Mouse (Mus musculus) heart, embryonic 13.5 days (tissue): ENCODE measurements around the gene Ggt6. TPM values are rescaled to one million over a fixed set of nuclear protein-coding genes. Genes with fewer than 3 reads are reported as not detected.
A peak's percentile ranks its signal among the peaks of the same experiment; 100 is the strongest.

Source experiments
- ATAC-seq: fragments of 200-750 bp; cut with Nextera tagmentation; 2 replicates; pipeline ENCODE4 v1.8.0; 2017; ENCODE audit warnings: moderate TSS enrichment; ENCODE audit not compliant: insufficient number of reproducible peaks, low FRiP score, low TSS enrichment; ENCODE audit errors: extremely low read depth
- H3K27ac ChIP-seq: fragments of 300-500 bp; sonication (generic); replicated peaks from 2 replicates; pipeline ENCODE4 v1.5.1; 2015; ENCODE audit warnings: moderate library complexity, mild to moderate bottlenecking, inconsistent platforms
- H3K27me3 ChIP-seq: fragments of 300-500 bp; sonication (generic); replicated peaks from 2 replicates; pipeline ENCODE4 v1.6.1; 2015; ENCODE audit warnings: mild to moderate bottlenecking, inconsistent platforms
- H3K36me3 ChIP-seq: fragments of 300-500 bp; sonication (generic); 2 replicates; pipeline ENCODE4 v1.6.1; 2015; ENCODE audit warnings: mild to moderate bottlenecking, inconsistent platforms
- H3K4me1 ChIP-seq: fragments of 300-500 bp; sonication (generic); 2 replicates; pipeline ENCODE4 v1.6.1; 2015; ENCODE audit warnings: inconsistent platforms
- H3K4me2 ChIP-seq: fragments of 300-500 bp; sonication (generic); 2 replicates; pipeline ENCODE4 v1.6.1; 2015; ENCODE audit warnings: inconsistent platforms, mild to moderate bottlenecking, moderate library complexity
- H3K4me3 ChIP-seq: fragments of 300-500 bp; sonication (generic); 2 replicates; pipeline ENCODE4 v1.5.1; 2015; ENCODE audit warnings: moderate library complexity, mild to moderate bottlenecking, inconsistent platforms
- H3K9ac ChIP-seq: fragments of 300-500 bp; sonication (generic); 2 replicates; pipeline ENCODE4 v1.6.1; 2015; ENCODE audit warnings: inconsistent platforms, mild to moderate bottlenecking, moderate library complexity
- H3K9me3 ChIP-seq: fragments of 300-500 bp; sonication (generic); 2 replicates; pipeline ENCODE4 v1.6.1; 2016; ENCODE audit warnings: inconsistent platforms
- WGBS: fragments of 180-500 bp; shearing (Covaris S2); methylation state at CpG from one replicate; pipeline ENCODE4 v1.1.7; 2015; ENCODE audit warnings: mixed read lengths; 5-methylcytosine and 5-hydroxymethylcytosine counted together
- polyA plus RNA-seq: library from polyadenylated mRNA; unstranded; fragments of >200 nt; fragmentation: Nextera tagmentation; extraction: Ambion mirVana; gene quantifications from 2 replicates; pipeline ENCODE4 v1.2.1, GENCODE M21; 2015

The Ggt6 gene
- not detected in 2 replicates for polyA plus RNA-seq

GRCm38 (mm10) chr11:72434963-72435693, at the start of gene Ggt6:
Ggt6 (plus strand) TSS chr11:72435526.
- no peak within 1 kb of the TSS for H3K4me3 ChIP-seq
- H3K9me3 ChIP-seq, result no peaks in the 10 kb centered on the region
- no peaks in the 10 kb centered on the region for H3K36me3 ChIP-seq
- H3K27me3 ChIP-seq, result 0 out of 2 replicates have a peak, but pooled peaks cover 6% of the 10 kb centered on the region
- 52% methylated on average over 11 of the region's 11 CpGs for WGBS
- H3K27ac ChIP-seq, result no peak within 1 kb of the TSS
- no peak within 1 kb of the TSS for H3K9ac ChIP-seq
- no peak; the same call in 1 of the 2 replicates for ATAC-seq
- no peak within 1 kb of the TSS for H3K4me2 ChIP-seq
- H3K4me1 ChIP-seq, result peaks cover 20% of the 10 kb centered on the region

- WGBS, result 91% methylated on average over 6 of the region's 6 CpGs
- peaks cover 65% of the 10 kb centered on the region for H3K36me3 ChIP-seq
These were observed 47.2 kb upstream of the Ggt6 start for GRCm38 (mm10) chr11:72388113-72388529.

GRCm38 (mm10) chr11:72389407-72390142, 45.8 kb upstream of the Ggt6 start:
- Histone ChIP-seq H3K27me3 (no peaks in the 10 kb centered on the region), H3K4me3 (no peak overlapping the region), H3K9me3 (no peaks in the 10 kb centered on the region), H3K4me1 (peaks cover 14% of the 10 kb centered on the region), H3K36me3 (peaks cover 80% of the 10 kb centered on the region), H3K27ac (peak overlapping the region; percentile 16; the same call in 1 of the 2 replicates), H3K9ac (no peak overlapping the region), H3K4me2 (no peak overlapping the region)
- ATAC-seq, result no peak
- 88% methylated on average over 7 of the region's 7 CpGs for WGBS

More at GRCm38 (mm10) chr11:72388113-72388529, 47.2 kb upstream of the Ggt6 start:
- Histone ChIP-seq H3K4me1 (no peaks in the 10 kb centered on the region; the same call in 1 of the 2 replicates), H3K4me3 (no peak overlapping the region), H3K9me3 (no peaks in the 10 kb centered on the region), H3K27me3 (no peaks in the 10 kb centered on the region), H3K27ac (no peak overlapping the region), H3K4me2 (no peak overlapping the region), H3K9ac (no peak overlapping the region)
- no peak for ATAC-seq

- WGBS, result 88% methylated on average over 13 of the region's 13 CpGs
- no peak overlapping the region for H3K27ac ChIP-seq
- H3K36me3 ChIP-seq, result peaks cover 94% of the 10 kb centered on the region
- no peak overlapping the region for H3K4me3 ChIP-seq
- no peak overlapping the region for H3K9ac ChIP-seq
- H3K4me1 ChIP-seq, result peaks cover 30% of the 10 kb centered on the region
- no peak overlapping the region for H3K4me2 ChIP-seq
- no peaks in the 10 kb centered on the region for H3K9me3 ChIP-seq
- H3K27me3 ChIP-seq, result no peaks in the 10 kb centered on the region
- ATAC-seq, result no peak
These were observed 44.1 kb upstream of the Ggt6 start for GRCm38 (mm10) chr11:72391181-72391580.

- Histone ChIP-seq H3K36me3 (peaks cover 97% of the 10 kb centered on the region), H3K9me3 (no peaks in the 10 kb centered on the region), H3K4me1 (peaks cover 51% of the 10 kb centered on the region), H3K4me2 (no peak overlapping the region), H3K4me3 (no peak overlapping the region), H3K27ac (0 out of 2 replicates have a peak overlapping the region, but pooled peaks have one; percentile 94), H3K9ac (no peak overlapping the region), H3K27me3 (no peaks in the 10 kb centered on the region)
- ATAC-seq, result no peak
- WGBS, result 91% methylated on average over 3 of the region's 3 CpGs
These were observed 42.1 kb upstream of the Ggt6 start for GRCm38 (mm10) chr11:72393243-72393642.

GRCm38 (mm10) chr11:72393669-72394068, 41.7 kb upstream of the Ggt6 start:
- peaks cover 95% of the 10 kb centered on the region for H3K36me3 ChIP-seq

GRCm38 (mm10) chr11:72394694-72395093, 40.6 kb upstream of the Ggt6 start:
- H3K9me3 ChIP-seq, result no peaks in the 10 kb centered on the region
- no peak overlapping the region for H3K4me3 ChIP-seq
- H3K36me3 ChIP-seq, result peaks cover 95% of the 10 kb centered on the region
- no peak for ATAC-seq
- WGBS, result 47% methylated on average over 2 of the region's 2 CpGs
- no peaks in the 10 kb centered on the region for H3K27me3 ChIP-seq
- H3K4me1 ChIP-seq, result peaks cover 64% of the 10 kb centered on the region
- no peak overlapping the region for H3K4me2 ChIP-seq
- H3K9ac ChIP-seq, result no peak overlapping the region
- peak overlapping the region; percentile 94 for H3K27ac ChIP-seq

More at GRCm38 (mm10) chr11:72393669-72394068, 41.7 kb upstream of the Ggt6 start:
- H3K4me2 ChIP-seq, result no peak overlapping the region
- no peak for ATAC-seq
- no peak overlapping the region for H3K9ac ChIP-seq
- peak overlapping the region; percentile 94 for H3K27ac ChIP-seq
- WGBS, result 52% methylated on average over 5 of the region's 5 CpGs
- peaks cover 55% of the 10 kb centered on the region for H3K4me1 ChIP-seq
- H3K4me3 ChIP-seq, result no peak overlapping the region
- H3K27me3 ChIP-seq, result no peaks in the 10 kb centered on the region
- H3K9me3 ChIP-seq, result no peaks in the 10 kb centered on the region

- H3K27me3 ChIP-seq, result no peaks in the 10 kb centered on the region
- H3K4me1 ChIP-seq, result peaks cover 72% of the 10 kb centered on the region
- H3K36me3 ChIP-seq, result peaks cover 95% of the 10 kb centered on the region
- H3K9ac ChIP-seq, result no peak overlapping the region
- ATAC-seq, result no peak
- H3K4me3 ChIP-seq, result no peak overlapping the region
- WGBS, result 35% methylated on average over 6 of the region's 6 CpGs
- no peaks in the 10 kb centered on the region for H3K9me3 ChIP-seq
- peak overlapping the region; percentile 94 for H3K27ac ChIP-seq
- no peak overlapping the region for H3K4me2 ChIP-seq
These were observed 39.7 kb upstream of the Ggt6 start for GRCm38 (mm10) chr11:72395652-72396051.

- H3K9ac ChIP-seq, result 0 out of 2 replicates have a peak overlapping the region, but pooled peaks have one; percentile 2
- no peak overlapping the region for H3K4me3 ChIP-seq
- H3K9me3 ChIP-seq, result no peaks in the 10 kb centered on the region
- H3K36me3 ChIP-seq, result peaks cover 95% of the 10 kb centered on the region
- WGBS, result 47% methylated on average over 7 of the region's 7 CpGs
- peak overlapping the region; percentile 94 for H3K27ac ChIP-seq
- peaks cover 82% of the 10 kb centered on the region for H3K4me1 ChIP-seq
- 0 out of 2 replicates have a peak, but pooled peaks have one; percentile 16 for ATAC-seq
- peak overlapping the region; percentile 44 for H3K4me2 ChIP-seq
- H3K27me3 ChIP-seq, result no peaks in the 10 kb centered on the region
These were observed 38.7 kb upstream of the Ggt6 start for GRCm38 (mm10) chr11:72396621-72397020.

GRCm38 (mm10) chr11:72397072-72397471, 38.3 kb upstream of the Ggt6 start:
- Histone ChIP-seq H3K4me1 (peaks cover 87% of the 10 kb centered on the region), H3K4me3 (no peak overlapping the region), H3K27me3 (no peaks in the 10 kb centered on the region), H3K27ac (peak overlapping the region; percentile 94), H3K36me3 (peaks cover 95% of the 10 kb centered on the region), H3K4me2 (peak overlapping the region; percentile 44), H3K9ac (peak overlapping the region; percentile 62), H3K9me3 (no peaks in the 10 kb centered on the region)
- 26% methylated on average over 10 of the region's 10 CpGs for WGBS
- ATAC-seq, result peak; percentile 35; the same call in 1 of the 2 replicates

- peak overlapping the region; percentile 94 for H3K27ac ChIP-seq
- H3K4me1 ChIP-seq, result peaks cover 96% of the 10 kb centered on the region
- peak overlapping the region; percentile 62 for H3K9ac ChIP-seq
- 0 out of 2 replicates have a peak overlapping the region, but pooled peaks have one; percentile 24 for H3K4me2 ChIP-seq
- ATAC-seq, result no peak
- H3K4me3 ChIP-seq, result no peak overlapping the region
- H3K27me3 ChIP-seq, result no peaks in the 10 kb centered on the region
- H3K9me3 ChIP-seq, result no peaks in the 10 kb centered on the region
- peaks cover 96% of the 10 kb centered on the region for H3K36me3 ChIP-seq
- 75% methylated on average over 8 of the region's 8 CpGs for WGBS
These were observed 37.4 kb upstream of the Ggt6 start for GRCm38 (mm10) chr11:72397811-72398525.
